Mouse (Mus musculus): Measurements from ENCODE around the gene Klhl41. TPM values are rescaled to one million over a fixed set of nuclear protein-coding genes. Genes with fewer than 3 reads are reported as not detected.

Klhl41 gene
- polyA plus RNA-seq, 1 experiment from 2014 or later = 0.75 TPM

GRCm38 (mm10) chr2:69693501-69693900, 23.6 kb downstream of the Klhl41 start:
- DNase-seq (ENCODE audit: low spot score) (no peak), ATAC-seq (replicated peaks; ENCODE audit: low FRiP score) (no peak)
- no peak overlapping the region for H3K9ac ChIP-seq (ENCODE audit: low read depth, low read length)
- no peaks in the 10 kb centered on the region for H3K4me1 ChIP-seq (replicated peaks; ENCODE audit: control insufficient read depth, insufficient read depth, low read length)
- H3K4me3 ChIP-seq (ENCODE audit: low read depth, low read length) = no peak overlapping the region
- H3K36me3 ChIP-seq (ENCODE audit: control insufficient read depth, insufficient read depth, low read length) = peaks cover 12% of the 10 kb centered on the region; the same call in 1 of the 2 replicates
- no peak overlapping the region for H3K27ac ChIP-seq (ENCODE audit: low read depth, low read length)
- no peak overlapping the region for H3K4me2 ChIP-seq
- WGBS = 90% methylated on average over 11 of the region's 11 CpGs
- H3K9me3 ChIP-seq (ENCODE audit: control insufficient read depth, low read length) = no peaks in the 10 kb centered on the region
- H3K27me3 ChIP-seq (replicated peaks; ENCODE audit: control insufficient read depth, insufficient read depth, low read length) = no peaks in the 10 kb centered on the region

GRCm38 (mm10) chr2:69700446-69700845, 30.5 kb downstream of the Klhl41 start:
- no peak for ATAC-seq (replicated peaks; ENCODE audit: low FRiP score)
- peaks cover 8% of the 10 kb centered on the region; the same call in 1 of the 2 replicates for H3K36me3 ChIP-seq (ENCODE audit: control insufficient read depth, insufficient read depth, low read length)
- WGBS = 93% methylated on average over 8 of the region's 8 CpGs
- H3K4me1 ChIP-seq (replicated peaks; ENCODE audit: control insufficient read depth, insufficient read depth, low read length) = no peaks in the 10 kb centered on the region
- no peak for DNase-seq (ENCODE audit: low spot score)
- no peaks in the 10 kb centered on the region for H3K9me3 ChIP-seq (ENCODE audit: control insufficient read depth, low read length)
- H3K27ac ChIP-seq (ENCODE audit: low read depth, low read length) = no peak overlapping the region
- no peak overlapping the region for H3K4me3 ChIP-seq (ENCODE audit: low read depth, low read length)
- no peak overlapping the region for H3K4me2 ChIP-seq
- no peaks in the 10 kb centered on the region for H3K27me3 ChIP-seq (replicated peaks; ENCODE audit: control insufficient read depth, insufficient read depth, low read length)
- no peak overlapping the region for H3K9ac ChIP-seq (ENCODE audit: low read depth, low read length)

- H3K9ac ChIP-seq (ENCODE audit: low read depth, low read length) = no peak overlapping the region
- 90% methylated on average over 14 of the region's 14 CpGs for WGBS
- no peak overlapping the region for H3K4me3 ChIP-seq (ENCODE audit: low read depth, low read length)
- peaks cover under 1% of the 10 kb centered on the region; the same call in 1 of the 2 replicates for H3K36me3 ChIP-seq (ENCODE audit: control insufficient read depth, insufficient read depth, low read length)
- ATAC-seq (replicated peaks; ENCODE audit: low FRiP score) (no peak), DNase-seq (ENCODE audit: low spot score) (no peak)
- H3K27me3 ChIP-seq (replicated peaks; ENCODE audit: control insufficient read depth, insufficient read depth, low read length) = no peaks in the 10 kb centered on the region
- no peaks in the 10 kb centered on the region for H3K9me3 ChIP-seq (ENCODE audit: control insufficient read depth, low read length)
- H3K27ac ChIP-seq (ENCODE audit: low read depth, low read length) = no peak overlapping the region
- H3K4me2 ChIP-seq = peak overlapping the region; percentile 82
- H3K4me1 ChIP-seq (replicated peaks; ENCODE audit: control insufficient read depth, insufficient read depth, low read length) = no peaks in the 10 kb centered on the region
Observed at GRCm38 (mm10) chr2:69712171-69712570, 42.3 kb downstream of the Klhl41 start.

GRCm38 (mm10) chr2:69712981-69713625, 43.2 kb downstream of the Klhl41 start, which contains the start of gene Fastkd1:
Gene Fastkd1 (minus strand): TSS chr2:69713516.
- H3K36me3 ChIP-seq (ENCODE audit: control insufficient read depth, insufficient read depth, low read length) = no peaks in the 10 kb centered on the region
- peak within 1 kb of the TSS; percentile 82 for H3K4me2 ChIP-seq
- no peaks in the 10 kb centered on the region for H3K27me3 ChIP-seq (replicated peaks; ENCODE audit: control insufficient read depth, insufficient read depth, low read length)
- WGBS = under 1% methylated on average over 39 of the region's 39 CpGs
- ATAC-seq (replicated peaks; ENCODE audit: low FRiP score) (peak; percentile 99), DNase-seq (ENCODE audit: low spot score) (peak; percentile 84)
- H3K9me3 ChIP-seq (ENCODE audit: control insufficient read depth, low read length) = no peaks in the 10 kb centered on the region
- peak within 1 kb of the TSS; percentile 4; the same call in 1 of the 2 replicates for H3K27ac ChIP-seq (ENCODE audit: low read depth, low read length)
- no peaks in the 10 kb centered on the region for H3K4me1 ChIP-seq (replicated peaks; ENCODE audit: control insufficient read depth, insufficient read depth, low read length)
- H3K4me3 ChIP-seq (ENCODE audit: low read depth, low read length) = peak within 1 kb of the TSS; percentile 77
- H3K9ac ChIP-seq (ENCODE audit: low read depth, low read length) = peak within 1 kb of the TSS; percentile 71

GRCm38 (mm10) chr2:69713626-69714014, 43.7 kb downstream of the Klhl41 start:
- H3K36me3 ChIP-seq (ENCODE audit: control insufficient read depth, insufficient read depth, low read length) = no peaks in the 10 kb centered on the region
- peak overlapping the region; percentile 77 for H3K4me3 ChIP-seq (ENCODE audit: low read depth, low read length)
- no peaks in the 10 kb centered on the region for H3K9me3 ChIP-seq (ENCODE audit: control insufficient read depth, low read length)
- H3K27me3 ChIP-seq (replicated peaks; ENCODE audit: control insufficient read depth, insufficient read depth, low read length) = no peaks in the 10 kb centered on the region
- DNase-seq (ENCODE audit: low spot score) = no peak
- 29% methylated on average over 4 of the region's 4 CpGs for WGBS
- H3K4me2 ChIP-seq = peak overlapping the region; percentile 82
- no peak; the same call in 1 of the 2 replicates for ATAC-seq (replicated peaks; ENCODE audit: low FRiP score)
- no peak overlapping the region for H3K27ac ChIP-seq (ENCODE audit: low read depth, low read length)
- no peaks in the 10 kb centered on the region for H3K4me1 ChIP-seq (replicated peaks; ENCODE audit: control insufficient read depth, insufficient read depth, low read length)
- peak overlapping the region; percentile 71; the same call in 1 of the 2 replicates for H3K9ac ChIP-seq (ENCODE audit: low read depth, low read length)

- Histone ChIP-seq H3K4me2 (no peak overlapping the region), H3K9ac (ENCODE audit: low read depth, low read length) (no peak overlapping the region), H3K27me3 (replicated peaks; ENCODE audit: control insufficient read depth, insufficient read depth, low read length) (no peaks in the 10 kb centered on the region), H3K27ac (ENCODE audit: low read depth, low read length) (no peak overlapping the region), H3K4me1 (replicated peaks; ENCODE audit: control insufficient read depth, insufficient read depth, low read length) (no peaks in the 10 kb centered on the region), H3K9me3 (ENCODE audit: control insufficient read depth, low read length) (no peaks in the 10 kb centered on the region), H3K4me3 (ENCODE audit: low read depth, low read length) (no peak overlapping the region), H3K36me3 (ENCODE audit: control insufficient read depth, insufficient read depth, low read length) (no peaks in the 10 kb centered on the region)
- DNase-seq (ENCODE audit: low spot score) (no peak), ATAC-seq (replicated peaks; ENCODE audit: low FRiP score) (no peak)
- WGBS = 73% methylated on average over 5 of the region's 5 CpGs
Observed at GRCm38 (mm10) chr2:69714126-69714525, 44.2 kb downstream of the Klhl41 start.

- Histone ChIP-seq H3K4me1 (replicated peaks; ENCODE audit: control insufficient read depth, insufficient read depth, low read length) (no peaks in the 10 kb centered on the region), H3K27ac (ENCODE audit: low read depth, low read length) (no peak overlapping the region), H3K9me3 (ENCODE audit: control insufficient read depth, low read length) (no peaks in the 10 kb centered on the region), H3K27me3 (replicated peaks; ENCODE audit: control insufficient read depth, insufficient read depth, low read length) (no peaks in the 10 kb centered on the region), H3K36me3 (ENCODE audit: control insufficient read depth, insufficient read depth, low read length) (no peaks in the 10 kb centered on the region), H3K4me2 (no peak overlapping the region), H3K9ac (ENCODE audit: low read depth, low read length) (no peak overlapping the region), H3K4me3 (ENCODE audit: low read depth, low read length) (no peak overlapping the region)
- ATAC-seq (replicated peaks; ENCODE audit: low FRiP score) = no peak
- DNase-seq (ENCODE audit: low spot score) = no peak
- WGBS = 65% methylated on average over 3 of the region's 3 CpGs
Observed at GRCm38 (mm10) chr2:69716483-69716882, 46.6 kb downstream of the Klhl41 start.

GRCm38 (mm10) chr2:69719121-69719520, 49.2 kb downstream of the Klhl41 start:
- H3K27ac ChIP-seq (ENCODE audit: low read depth, low read length) = no peak overlapping the region

GRCm38 (mm10) chr2:69722273-69722649, 52.3 kb downstream of the Klhl41 start, which contains the start of gene Ppig:
Gene Ppig (plus strand): TSS chr2:69722545.
- Histone ChIP-seq H3K27me3 (replicated peaks; ENCODE audit: control insufficient read depth, insufficient read depth, low read length) (no peaks in the 10 kb centered on the region), H3K36me3 (ENCODE audit: control insufficient read depth, insufficient read depth, low read length) (no peaks in the 10 kb centered on the region), H3K27ac (ENCODE audit: low read depth, low read length) (peak within 1 kb of the TSS; percentile 82), H3K4me1 (replicated peaks; ENCODE audit: control insufficient read depth, insufficient read depth, low read length) (peaks cover 5% of the 10 kb centered on the region; the same call in 1 of the 2 replicates), H3K9ac (ENCODE audit: low read depth, low read length) (peak within 1 kb of the TSS; percentile 92), H3K9me3 (ENCODE audit: control insufficient read depth, low read length) (no peaks in the 10 kb centered on the region), H3K4me2 (peak within 1 kb of the TSS; percentile 72), H3K4me3 (ENCODE audit: low read depth, low read length) (peak within 1 kb of the TSS; percentile 95)
- DNase-seq (ENCODE audit: low spot score) = no peak
- WGBS = 5% methylated on average over 12 of the region's 12 CpGs
- peak; percentile 35; the same call in 1 of the 2 replicates for ATAC-seq (replicated peaks; ENCODE audit: low FRiP score)

More at GRCm38 (mm10) chr2:69719121-69719520, 49.2 kb downstream of the Klhl41 start:
- H3K4me3 ChIP-seq (ENCODE audit: low read depth, low read length) = no peak overlapping the region
- no peak for DNase-seq (ENCODE audit: low spot score)
- no peaks in the 10 kb centered on the region for H3K27me3 ChIP-seq (replicated peaks; ENCODE audit: control insufficient read depth, insufficient read depth, low read length)
- H3K4me1 ChIP-seq (replicated peaks; ENCODE audit: control insufficient read depth, insufficient read depth, low read length) = peaks cover 2% of the 10 kb centered on the region; the same call in 1 of the 2 replicates
- 90% methylated on average over 1 of the region's 1 CpGs for WGBS
- no peak overlapping the region for H3K9ac ChIP-seq (ENCODE audit: low read depth, low read length)
- no peak overlapping the region for H3K4me2 ChIP-seq
- no peaks in the 10 kb centered on the region for H3K36me3 ChIP-seq (ENCODE audit: control insufficient read depth, insufficient read depth, low read length)
- no peaks in the 10 kb centered on the region for H3K9me3 ChIP-seq (ENCODE audit: control insufficient read depth, low read length)
- ATAC-seq (replicated peaks; ENCODE audit: low FRiP score) = no peak
